Mouse (Mus musculus) embryonic facial prominence, embryonic 10.5 days (tissue): ENCODE data around the gene Clta. TPM values are rescaled to one million over a fixed set of nuclear protein-coding genes. Genes with fewer than 3 reads are reported as not detected.

Experiments
- DNase-seq: peaks from one replicate; pipeline ENCODE4 v3.0.0-alpha.2; 2017; ENCODE audit warnings: low spot score
- H3K27ac ChIP-seq: fragments of 300-500 bp; sonication (generic); replicated peaks from 2 replicates; pipeline ENCODE4 v1.5.1; 2016; ENCODE audit warnings: mild to moderate bottlenecking
- H3K27me3 ChIP-seq: fragments of 300-500 bp; sonication (generic); replicated peaks from 2 replicates; pipeline ENCODE4 v1.6.1; 2016; ENCODE audit warnings: low read depth, mild to moderate bottlenecking; ENCODE audit not compliant: poor library complexity, severe bottlenecking
- H3K36me3 ChIP-seq: fragments of 300-500 bp; sonication (generic); replicated peaks from 2 replicates; pipeline ENCODE4 v1.6.1; 2016; ENCODE audit warnings: mild to moderate bottlenecking, moderate library complexity
- H3K4me1 ChIP-seq: fragments of 300-500 bp; sonication (generic); 2 replicates; pipeline ENCODE4 v1.6.1; 2016
- H3K4me3 ChIP-seq: fragments of 300-500 bp; sonication (generic); 2 replicates; pipeline ENCODE4 v1.5.1; 2016; ENCODE audit warnings: mild to moderate bottlenecking, moderate library complexity
- H3K9me3 ChIP-seq: fragments of 300-500 bp; sonication (generic); 2 replicates; pipeline ENCODE4 v1.6.1; 2016; ENCODE audit warnings: mild to moderate bottlenecking
- WGBS: fragments of 180-500 bp; shearing (Covaris S2); methylation state at CpG from one replicate; pipeline ENCODE4 v1.1.7; 2016; 5-methylcytosine and 5-hydroxymethylcytosine counted together
- polyA plus RNA-seq: library from polyadenylated mRNA; unstranded; fragments of >200 nt; fragmentation: Nextera tagmentation; extraction: Ambion mirVana; gene quantifications from 2 replicates; pipeline ENCODE4 v1.2.1, GENCODE M21; 2016

Clta gene
- polyA plus RNA-seq, 1 experiment from 2014 or later, result 222 TPM

GRCm38 (mm10) chr4:44071741-44072145 lies 67.5 kb downstream of the Clta start:
- Histone ChIP-seq H3K4me3 (peak overlapping the region; percentile 84), H3K4me1 (peaks cover 25% of the 10 kb centered on the region), H3K27me3 (no peaks in the 10 kb centered on the region), H3K9me3 (no peaks in the 10 kb centered on the region), H3K36me3 (no peaks in the 10 kb centered on the region), H3K27ac (0 out of 2 replicates have a peak overlapping the region, but pooled peaks have one; percentile 86)
- no peak for DNase-seq
- WGBS, result 17% methylated on average over 11 of the region's 11 CpGs

- no peaks in the 10 kb centered on the region for H3K9me3 ChIP-seq
- peak; percentile 94 for DNase-seq
- H3K36me3 ChIP-seq, result no peaks in the 10 kb centered on the region
- H3K27ac ChIP-seq, result peak overlapping the region; percentile 86
- under 1% methylated on average over 70 of the region's 70 CpGs for WGBS
- H3K4me3 ChIP-seq, result peak overlapping the region; percentile 84
- peaks cover 25% of the 10 kb centered on the region for H3K4me1 ChIP-seq
- no peaks in the 10 kb centered on the region for H3K27me3 ChIP-seq
These were observed 68.1 kb downstream of the Clta start for GRCm38 (mm10) chr4:44072146-44072872.

DNA sequence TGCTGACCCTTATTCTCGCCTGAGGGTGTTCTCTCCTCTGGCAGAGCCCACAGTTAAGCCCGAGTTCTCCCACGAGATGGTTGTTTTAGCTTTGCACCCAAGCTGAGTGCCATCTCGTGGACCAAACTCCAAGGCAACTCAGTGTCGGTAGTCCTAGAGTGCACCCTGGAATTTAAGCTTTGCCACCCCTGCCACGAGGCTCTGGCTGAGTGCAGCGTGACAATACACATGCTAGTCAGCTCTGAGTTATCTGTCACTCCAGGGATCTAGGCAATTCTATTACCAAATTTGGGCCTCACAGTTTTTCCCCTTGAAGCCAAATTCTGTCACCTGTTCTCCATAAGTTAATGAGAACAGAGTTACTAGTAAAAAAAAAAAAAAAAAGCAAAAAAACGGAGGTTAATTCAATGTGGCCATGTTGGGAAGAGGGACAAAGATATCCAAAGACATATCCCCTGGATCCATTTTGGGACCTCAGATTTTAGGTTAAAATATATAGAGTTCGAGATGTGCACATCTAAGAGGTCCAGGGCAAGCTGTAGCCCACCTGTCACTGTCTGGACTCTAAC lies 68.7 kb downstream of the Clta start:
- WGBS, result 10% methylated on average over 9 of the region's 9 CpGs
- Histone ChIP-seq H3K9me3 (no peaks in the 10 kb centered on the region), H3K4me1 (peaks cover 25% of the 10 kb centered on the region), H3K27me3 (no peaks in the 10 kb centered on the region), H3K36me3 (no peaks in the 10 kb centered on the region), H3K4me3 (peak overlapping the region; percentile 84), H3K27ac (peak overlapping the region; percentile 86)
- DNase-seq, result no peak

DNA sequence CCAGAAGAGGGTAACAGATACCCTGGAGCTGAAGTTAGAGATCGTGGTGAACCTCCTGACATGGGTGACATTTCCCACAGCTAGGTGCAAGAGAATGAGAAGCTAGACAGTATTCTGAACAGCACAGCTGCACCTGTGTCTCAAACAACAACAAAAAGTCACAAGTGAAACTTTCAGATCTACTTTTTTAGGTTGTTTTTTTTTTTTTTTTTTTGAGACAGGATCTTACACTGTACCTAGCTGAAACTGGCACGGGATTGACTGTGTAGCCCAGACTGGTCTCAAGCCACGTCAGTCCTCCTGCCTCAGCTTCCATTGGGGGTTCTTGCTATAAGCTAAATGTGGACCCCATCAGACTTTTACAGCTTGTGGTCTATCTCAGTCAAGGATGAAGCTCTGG lies 69.5 kb downstream of the Clta start:
- Histone ChIP-seq H3K9me3 (no peaks in the 10 kb centered on the region), H3K27me3 (no peaks in the 10 kb centered on the region), H3K36me3 (no peaks in the 10 kb centered on the region), H3K27ac (no peak overlapping the region), H3K4me1 (peaks cover 22% of the 10 kb centered on the region), H3K4me3 (no peak overlapping the region)
- DNase-seq, result no peak
- 85% methylated on average over 3 of the region's 3 CpGs for WGBS

DNA sequence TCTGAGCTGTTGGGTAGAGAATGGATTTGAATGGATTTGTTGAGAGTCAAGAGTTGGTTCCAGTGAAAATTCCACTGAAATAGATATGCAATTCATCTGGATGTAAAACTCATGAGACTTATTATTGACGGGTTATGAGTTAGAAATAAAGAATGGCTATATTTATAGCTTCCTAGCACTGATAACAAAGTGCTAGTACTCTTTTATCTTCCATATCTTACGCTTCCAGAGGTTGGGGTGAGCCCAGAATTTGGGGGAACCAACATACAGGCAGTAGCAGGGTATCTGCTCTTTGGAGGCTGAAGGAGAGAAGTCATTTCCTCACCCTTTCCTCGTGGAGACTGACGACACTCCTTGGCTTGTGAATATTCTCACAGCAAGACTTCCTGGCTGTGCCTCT lies 70.2 kb downstream of the Clta start:
- peaks cover 21% of the 10 kb centered on the region for H3K4me1 ChIP-seq
- no peak overlapping the region for H3K27ac ChIP-seq
- H3K27me3 ChIP-seq, result no peaks in the 10 kb centered on the region
- H3K9me3 ChIP-seq, result no peaks in the 10 kb centered on the region
- H3K4me3 ChIP-seq, result no peak overlapping the region
- no peak for DNase-seq
- no peaks in the 10 kb centered on the region for H3K36me3 ChIP-seq
- 83% methylated on average over 4 of the region's 4 CpGs for WGBS

DNA sequence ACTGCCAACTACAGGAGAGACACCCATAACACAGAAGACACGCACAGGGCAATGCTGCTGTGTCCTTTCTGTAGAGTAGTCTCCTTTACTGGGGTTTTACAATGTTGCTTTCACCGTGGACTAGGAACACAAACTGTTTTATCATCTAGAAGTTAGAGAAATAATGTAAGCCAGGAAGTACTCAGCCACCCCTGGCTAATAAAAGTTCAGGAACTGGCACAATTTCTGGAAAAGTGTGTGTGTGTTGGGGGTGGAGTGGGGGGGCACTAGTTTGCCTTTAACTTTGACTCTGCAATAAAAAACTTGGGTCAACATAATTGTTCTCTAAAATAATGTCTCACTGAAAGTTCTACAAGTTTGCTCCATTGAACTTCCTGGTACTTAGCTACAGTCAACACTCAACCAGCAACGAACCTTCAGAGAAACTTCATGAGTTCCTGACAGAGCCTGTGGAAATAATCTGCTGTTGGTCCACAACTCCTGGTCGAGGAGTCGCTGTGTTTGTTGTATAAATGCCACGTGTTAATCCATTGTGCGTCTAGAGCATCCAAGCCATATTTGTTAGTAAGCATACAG lies 74.2 kb downstream of the Clta start:
- 0 out of 2 replicates have a peak, but pooled peaks cover 5% of the 10 kb centered on the region for H3K4me1 ChIP-seq
- 88% methylated on average over 7 of the region's 7 CpGs for WGBS
- no peaks in the 10 kb centered on the region for H3K36me3 ChIP-seq
- H3K4me3 ChIP-seq, result no peak overlapping the region
- no peaks in the 10 kb centered on the region for H3K27me3 ChIP-seq
- no peaks in the 10 kb centered on the region for H3K9me3 ChIP-seq
- no peak for DNase-seq
- no peak overlapping the region for H3K27ac ChIP-seq

Other genes with a start within 250 kb of the Clta start
- not detected in 2 replicates for gene Olfr159, start 233.4 kb upstream of the Clta start, polyA plus RNA-seq
- gene Olfr156, start 180.6 kb upstream of the Clta start, polyA plus RNA-seq, result not detected in 2 replicates
- gene Olfr157, start 164.3 kb upstream of the Clta start, polyA plus RNA-seq, result not detected in 2 replicates
- not detected in 2 replicates for gene Olfr155, start 152.9 kb upstream of the Clta start, polyA plus RNA-seq
- gene Reck, start 128.9 kb upstream of the Clta start, polyA plus RNA-seq, result 17.4 and 19.3 TPM in 2 replicates
- 55.8 and 75.8 TPM in 2 replicates for gene Glipr2, start 47.1 kb upstream of the Clta start, polyA plus RNA-seq
- gene Ccin, start 21.0 kb upstream of the Clta start, polyA plus RNA-seq, result not detected in 2 replicates
- 20.5 and 20.8 TPM in 2 replicates for gene Gne, start 79.7 kb downstream of the Clta start, polyA plus RNA-seq
- gene Rnf38, start 229.3 kb downstream of the Clta start, polyA plus RNA-seq, result 34.1 and 34.8 TPM in 2 replicates